Mouse (Mus musculus) left cerebral cortex, adult 2 months (tissue): ENCODE data around the gene Idua. TPM values are rescaled to one million over a fixed set of nuclear protein-coding genes. Genes with fewer than 3 reads are reported as not detected.

Experiments
- DNase-seq, 2 experiments: peaks; one replicate each; pipeline ENCODE4 v3.0.0; 2021 to 2022; ENCODE audit warnings: low spot score in 2 of 2, mixed read lengths in 1 of 2; ENCODE audit errors: extremely low spot score in 1 of 2
- H3K27ac ChIP-seq: fragments of 200-600 bp; 2 replicates; pipeline ENCODE4 v1.8.1; 2022
- H3K4me3 ChIP-seq: fragments of 200-600 bp; 2 replicates; pipeline ENCODE4 v1.8.1; 2022
- CTCF ChIP-seq: fragments of 200-600 bp; IDR thresholded peaks from 2 replicates; pipeline ENCODE4 v1.8.1; 2022; ENCODE audit warnings: antibody characterized with exemption, mild to moderate bottlenecking, moderate library complexity
- intact Hi-C: fragments of 180-260 bp; cut with DNase I; formaldehyde crosslinking; loops from one replicate; pipeline ENCODE4 v1.15.1; 2025
- total RNA-seq, 2 experiments: library from RNA; stranded (reverse); gene quantifications; 2 replicates each; pipeline ENCODE4 v1.2.3; 2021

The Idua gene
- total RNA-seq, 2 experiments from 2014 or later = 14.9 to 20.8 TPM

DNA sequence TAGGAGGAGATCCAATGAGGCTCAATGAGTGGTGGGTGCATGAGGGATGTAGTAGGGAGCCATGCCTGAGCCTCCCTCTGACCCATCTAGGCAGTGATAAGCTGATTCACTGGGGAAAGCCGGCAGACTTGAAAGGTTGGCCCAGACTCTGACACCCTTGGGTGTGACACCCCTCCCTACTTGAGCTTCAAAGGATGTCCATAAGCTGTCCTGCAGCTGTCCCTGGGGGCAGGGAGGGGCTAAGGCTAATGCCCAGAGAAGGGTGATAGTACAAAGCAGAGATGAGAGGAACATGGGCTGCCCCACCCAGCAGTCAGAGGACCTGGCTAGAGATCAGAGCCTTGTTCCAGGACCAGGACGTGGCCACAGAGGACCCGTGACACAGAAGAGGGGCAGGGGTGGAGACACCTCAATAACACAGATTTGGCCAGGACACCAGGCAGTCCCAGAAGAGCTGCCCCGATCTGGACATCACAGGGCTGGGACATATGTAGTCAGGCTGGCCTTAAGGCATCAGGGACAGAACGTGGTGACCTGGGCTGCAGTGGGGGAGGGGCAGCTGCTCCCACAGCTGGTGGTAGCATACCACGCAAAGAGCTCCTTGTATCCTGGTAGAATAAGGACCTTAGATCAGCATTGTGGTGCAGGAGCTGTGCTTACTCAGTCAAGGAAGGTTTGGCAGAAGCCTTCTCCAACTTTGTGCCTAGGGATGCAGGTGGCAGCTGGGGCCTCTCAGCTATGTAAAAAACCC lies 49.0 kb downstream of the Idua start:
- intact Hi-C loops = no loop called here
- Histone ChIP-seq H3K27ac (no peak overlapping the region), H3K4me3 (no peak overlapping the region)
- no peak for DNase-seq
- no peak for TF ChIP-seq CTCF

DNA sequence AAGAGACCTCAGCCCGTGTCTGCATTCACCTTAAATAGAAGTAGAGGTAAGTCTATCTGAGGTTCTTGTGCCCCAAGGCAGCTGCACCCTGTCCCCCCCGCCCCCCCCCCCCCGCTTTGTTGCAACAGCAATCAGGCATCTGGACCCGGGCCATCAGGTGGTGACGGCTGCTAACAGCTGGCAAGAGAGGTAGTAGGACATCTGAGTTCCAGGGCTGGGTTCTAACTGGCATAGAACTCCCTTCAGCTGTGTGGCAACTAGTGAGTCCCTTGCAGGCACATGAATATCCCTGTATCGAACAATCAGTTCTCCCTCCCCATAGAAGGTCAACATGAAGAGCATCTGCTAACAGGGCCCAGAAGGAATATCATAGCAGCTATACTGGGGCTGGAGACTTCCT lies 51.8 kb downstream of the Idua start:
- Histone ChIP-seq H3K27ac (no peak overlapping the region), H3K4me3 (no peak overlapping the region)
- no peak for DNase-seq
- TF ChIP-seq CTCF = no peak
- intact Hi-C loops = loop anchor here (2.0 kb wide), 1 partner anchor 15 kb away; no protein-coding TSS in a partner anchor

GRCm38 (mm10) chr5:108713096-108713495 lies 53.0 kb downstream of the Idua start:
- DNase-seq = no peak
- Histone ChIP-seq H3K4me3 (no peak overlapping the region), H3K27ac (no peak overlapping the region)
- intact Hi-C loops = loop anchor here (2.0 kb wide), 1 partner anchor 16 kb away; no protein-coding TSS in a partner anchor
- TF ChIP-seq CTCF = no peak

DNA sequence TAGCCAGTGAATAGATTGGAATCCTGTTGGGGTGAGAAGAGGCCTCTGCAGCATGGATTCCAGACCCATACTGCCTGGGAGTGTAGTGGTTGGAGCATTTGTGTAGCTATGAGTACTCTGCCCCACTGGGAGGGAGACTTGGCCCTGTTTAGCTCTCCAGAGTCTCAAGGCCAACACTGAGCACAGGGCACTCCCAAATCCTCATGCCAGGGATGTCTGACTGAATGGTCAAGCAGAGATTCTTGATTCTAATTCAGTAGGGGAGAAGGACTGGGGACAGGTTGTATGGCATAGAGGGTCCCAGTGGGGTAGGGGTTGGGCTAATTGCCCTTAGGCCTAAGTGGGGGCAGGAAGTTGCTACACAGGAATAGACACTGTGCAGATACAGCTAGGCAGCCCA lies 53.6 kb downstream of the Idua start:
- Histone ChIP-seq H3K4me3 (no peak overlapping the region), H3K27ac (peak overlapping the region; percentile 28)
- DNase-seq = no peak
- no peak for TF ChIP-seq CTCF
- intact Hi-C loops = loop anchor here (2.0 kb wide), 1 partner anchor 17 kb away; no protein-coding TSS in a partner anchor

DNA sequence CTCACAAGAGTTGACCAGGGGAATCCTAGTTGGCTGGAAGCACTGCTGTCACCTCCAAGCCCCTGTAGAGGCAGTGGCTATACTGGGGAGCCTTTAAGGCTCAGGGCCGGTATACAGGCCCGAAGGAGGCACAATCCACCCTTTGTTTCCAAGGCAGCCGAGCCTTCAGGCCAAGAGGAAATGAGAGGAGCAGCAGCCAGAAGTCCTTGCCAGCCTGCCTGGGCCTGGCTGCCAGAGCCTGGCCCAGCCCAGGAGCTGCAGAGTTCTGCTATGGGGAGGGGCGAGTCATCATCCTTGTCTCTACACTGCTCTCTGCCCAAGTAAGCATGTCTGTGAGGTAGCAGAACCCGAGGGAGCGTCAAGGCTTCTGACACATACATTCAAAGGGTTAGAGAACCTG lies 54.0 kb downstream of the Idua start:
- TF ChIP-seq CTCF = no peak
- intact Hi-C loops = no loop called here
- peak overlapping the region; percentile 28 for H3K27ac ChIP-seq
- no peak overlapping the region for H3K4me3 ChIP-seq
- peak in 1 of 2 experiments; percentile 42 for DNase-seq

- DNase-seq = no peak
- Histone ChIP-seq H3K27ac (no peak overlapping the region), H3K4me3 (no peak overlapping the region)
- TF ChIP-seq CTCF = no peak
- intact Hi-C loops = no loop called here
Measured at GRCm38 (mm10) chr5:108715974-108716373, 55.8 kb downstream of the Idua start.

GRCm38 (mm10) chr5:108718051-108718450 lies 57.9 kb downstream of the Idua start:
- no peak for TF ChIP-seq CTCF
- no peak for DNase-seq
- intact Hi-C loops = no loop called here
- Histone ChIP-seq H3K4me3 (no peak overlapping the region), H3K27ac (no peak overlapping the region)

- intact Hi-C loops = no loop called here
- Histone ChIP-seq H3K27ac (no peak overlapping the region), H3K4me3 (no peak overlapping the region)
- DNase-seq = no peak
- no peak for TF ChIP-seq CTCF
Measured at GRCm38 (mm10) chr5:108719761-108720160, 59.6 kb downstream of the Idua start.

- H3K4me3 ChIP-seq = no peak overlapping the region
- TF ChIP-seq CTCF = no peak
- no peak overlapping the region for H3K27ac ChIP-seq
- intact Hi-C loops = no loop called here
- no peak for DNase-seq
Measured at GRCm38 (mm10) chr5:108724006-108724405, 63.9 kb downstream of the Idua start.

DNA sequence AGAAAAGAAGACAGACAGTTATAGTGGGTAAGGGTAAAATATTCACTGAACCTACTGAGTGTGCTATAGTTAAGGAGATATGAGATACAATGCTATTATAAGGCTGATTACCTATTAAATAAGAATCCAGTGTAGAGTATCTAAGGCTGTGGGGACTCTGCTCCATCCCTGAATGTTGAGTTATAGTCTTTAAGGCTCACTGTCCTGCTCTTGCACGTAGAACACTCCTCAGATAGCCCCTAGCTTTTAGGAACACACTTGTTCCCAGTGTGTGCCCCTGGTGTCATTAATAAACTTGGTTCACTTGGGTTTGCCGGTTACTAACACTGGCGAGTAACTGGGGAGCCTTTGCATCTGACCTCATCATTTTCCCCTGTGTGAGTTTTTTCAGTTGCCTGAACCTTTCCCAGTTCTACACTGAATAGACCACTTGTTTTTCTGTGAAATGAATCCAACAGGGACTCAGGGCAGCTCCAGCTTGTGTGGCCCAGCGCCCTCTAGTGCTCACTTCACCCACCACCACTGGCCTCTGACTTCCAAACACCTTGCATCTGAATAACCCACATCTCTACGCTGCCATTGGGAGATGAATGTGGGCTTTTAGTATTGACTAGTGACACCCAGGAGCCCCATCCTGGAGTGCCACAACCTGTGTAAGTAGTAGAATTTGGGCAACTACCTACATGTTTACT lies 66.6 kb downstream of the Idua start:
- intact Hi-C loops = loop anchor here (2.0 kb wide), 2 partner anchors 34 to 56 kb away; partner anchors contain the start of gene Fgfrl1
- peak; percentile 83 for TF ChIP-seq CTCF
- Histone ChIP-seq H3K27ac (no peak overlapping the region), H3K4me3 (no peak overlapping the region)
- peak; percentile 69 to 72 for DNase-seq

- no peak for DNase-seq
- no peak for TF ChIP-seq CTCF
- H3K4me3 ChIP-seq = no peak overlapping the region
- no peak overlapping the region for H3K27ac ChIP-seq
- intact Hi-C loops = loop anchor here (2.0 kb wide), 2 partner anchors 35 to 57 kb away; partner anchors contain the start of gene Fgfrl1
Measured at GRCm38 (mm10) chr5:108727425-108727824, 67.3 kb downstream of the Idua start.

Other genes starting within 250 kb of the Idua start
- 100 to 1,000 TPM; 222 to 225 TPM for gene Atp5k, start 225.9 kb upstream of the Idua start, total RNA-seq
- under 1 TPM; 0.75 TPM for gene Mfsd7a, start 211.4 kb upstream of the Idua start, total RNA-seq
- gene Pcgf3, start 199.1 kb upstream of the Idua start, total RNA-seq = 10 to 100 TPM; 46.6 to 47.3 TPM
- gene Cplx1, start 110.3 kb upstream of the Idua start, total RNA-seq = 100 to 1,000 TPM; 713 to 727 TPM
- 100 to 1,000 TPM in 1 of 2 experiments, 10 to 100 TPM in 1; 98.8 to 106 TPM for gene Gak, start 30.6 kb upstream of the Idua start, total RNA-seq
- gene Tmem175, start 30.6 kb upstream of the Idua start, total RNA-seq = 10 to 100 TPM; 40.8 to 43.2 TPM
- 10 to 100 TPM; 58.9 to 59.7 TPM for gene Dgkq, start 9.3 kb downstream of the Idua start, total RNA-seq
- 1 to 10 TPM in 1 of 2 experiments, under 1 TPM in 1; 0.89 to 1.4 TPM for gene Slc26a1, start 15.2 kb downstream of the Idua start, total RNA-seq
- gene Fgfrl1, start 32.1 kb downstream of the Idua start, total RNA-seq = 10 to 100 TPM; 19.7 to 21.7 TPM
- not detected for gene Rnf212, start 114.7 kb downstream of the Idua start, total RNA-seq
- gene Tmed11, start 135.0 kb downstream of the Idua start, total RNA-seq = not detected
- gene Vmn2r8, start 148.5 kb downstream of the Idua start, total RNA-seq = not detected
- not detected for gene Vmn2r9, start 192.3 kb downstream of the Idua start, total RNA-seq